Mouse (Mus musculus): ENCODE results near the gene Anxa8. TPM values are rescaled to one million over a fixed set of nuclear protein-coding genes. Genes with fewer than 3 reads are reported as not detected.

Gene Anxa8
- polyA plus RNA-seq, 1 experiment from 2014 or later: 5.3 TPM

DNA sequence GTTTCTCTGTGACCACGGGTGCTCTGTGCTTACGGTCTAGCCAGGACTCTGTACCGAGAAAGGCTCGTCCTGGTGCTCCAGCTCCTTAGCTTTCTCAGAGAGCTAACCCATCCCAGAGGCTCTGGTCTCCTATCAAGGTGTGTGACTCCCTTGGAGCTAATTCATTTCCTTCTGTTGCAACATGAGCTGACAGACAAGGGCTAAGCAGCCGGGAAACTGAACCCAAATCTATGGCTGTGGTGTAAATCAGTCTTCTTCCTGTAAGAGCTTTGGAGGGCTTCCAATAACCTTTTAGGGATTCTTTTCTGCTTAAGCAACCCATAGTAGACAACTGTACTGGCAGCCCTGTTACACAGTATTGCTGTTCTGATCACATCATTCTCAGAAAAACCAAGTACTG is 16.8 kb downstream of the Anxa8 start, which contains the start of gene A630023A22Rik:
Gene A630023A22Rik (minus strand): TSS at position 154 of the 400 bp plus-strand sequence.
- 75% methylated on average over 5 of the region's 5 CpGs for WGBS

DNA sequence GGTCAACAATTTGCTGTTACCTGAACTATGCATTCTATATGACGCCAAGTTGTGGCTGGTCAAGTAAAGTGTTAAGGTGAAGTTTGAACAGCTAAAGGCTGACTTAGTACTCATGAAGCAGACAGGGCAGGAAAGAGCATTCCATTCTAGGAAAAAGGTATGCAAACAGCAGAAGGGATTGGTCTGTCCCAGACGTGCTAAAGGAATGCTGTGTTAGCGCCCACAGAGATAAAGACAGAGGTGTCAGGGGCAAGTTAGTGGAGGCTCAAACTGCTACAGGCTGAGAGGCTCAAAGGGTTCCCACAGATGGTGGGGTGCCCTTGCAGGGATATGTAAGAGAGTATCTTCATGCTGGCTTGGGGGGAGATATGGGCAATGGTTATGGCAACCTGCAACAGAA is 18.1 kb downstream of the Anxa8 start:
- Histone ChIP-seq H3K27ac (replicated peaks; ENCODE audit: low read depth, low read length) (no peak overlapping the region), H3K4me2 (ENCODE audit: low read depth, low read length) (no peak overlapping the region), H3K9ac (replicated peaks; ENCODE audit: low read length) (no peak overlapping the region), H3K36me3 (replicated peaks; ENCODE audit: control insufficient read depth, insufficient read depth, low read depth, low read length) (no peaks in the 10 kb centered on the region), H3K4me3 (ENCODE audit: low read depth, low read length) (no peak overlapping the region), H3K27me3 (ENCODE audit: control insufficient read depth, insufficient read depth, low read length) (no peaks in the 10 kb centered on the region), H3K4me1 (ENCODE audit: control insufficient read depth, insufficient read depth, low read length) (no peaks in the 10 kb centered on the region), H3K9me3 (replicated peaks; ENCODE audit: control insufficient read depth, low read length) (no peaks in the 10 kb centered on the region)
- 70% methylated on average over 3 of the region's 3 CpGs for WGBS
- DNase-seq (ENCODE audit: low spot score) (no peak), ATAC-seq (replicated peaks; ENCODE audit: insufficient number of reproducible peaks, low FRiP score, low TSS enrichment, low read depth) (no peak)

More for the DNA sequence above, 16.8 kb downstream of the Anxa8 start, which contains the start of gene A630023A22Rik:
- Histone ChIP-seq H3K4me1 (ENCODE audit: control insufficient read depth, insufficient read depth, low read length) (no peaks in the 10 kb centered on the region), H3K4me2 (ENCODE audit: low read depth, low read length) (no peak within 1 kb of the TSS), H3K9ac (replicated peaks; ENCODE audit: low read length) (no peak within 1 kb of the TSS), H3K27me3 (ENCODE audit: control insufficient read depth, insufficient read depth, low read length) (no peaks in the 10 kb centered on the region), H3K4me3 (ENCODE audit: low read depth, low read length) (no peak within 1 kb of the TSS), H3K36me3 (replicated peaks; ENCODE audit: control insufficient read depth, insufficient read depth, low read depth, low read length) (no peaks in the 10 kb centered on the region), H3K27ac (replicated peaks; ENCODE audit: low read depth, low read length) (no peak within 1 kb of the TSS), H3K9me3 (replicated peaks; ENCODE audit: control insufficient read depth, low read length) (no peaks in the 10 kb centered on the region)
- DNase-seq (ENCODE audit: low spot score) (no peak), ATAC-seq (replicated peaks; ENCODE audit: insufficient number of reproducible peaks, low FRiP score, low TSS enrichment, low read depth) (no peak)

DNA sequence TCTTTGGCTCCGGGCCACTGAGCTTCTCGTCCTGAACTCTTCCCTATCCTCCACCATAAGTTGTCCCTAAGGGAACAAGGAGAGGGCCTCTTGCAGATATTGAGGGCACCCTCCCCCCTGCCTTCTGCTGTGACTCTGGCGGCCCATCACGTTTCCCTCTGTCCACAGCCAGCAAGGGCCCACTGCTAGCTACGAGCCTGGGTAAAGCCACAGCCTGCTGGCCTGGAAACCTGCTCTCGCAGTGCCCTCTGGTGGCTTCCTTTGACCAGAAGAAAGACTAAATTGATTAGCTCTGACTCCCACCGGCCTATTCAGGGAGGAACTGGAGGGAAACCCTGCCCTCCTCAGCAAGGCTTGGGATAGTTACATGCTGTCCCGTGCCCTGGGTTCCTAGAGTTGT is 19.1 kb downstream of the Anxa8 start:
- 23% methylated on average over 8 of the region's 8 CpGs for WGBS
- Histone ChIP-seq H3K9me3 (replicated peaks; ENCODE audit: control insufficient read depth, low read length) (no peaks in the 10 kb centered on the region), H3K27ac (replicated peaks; ENCODE audit: low read depth, low read length) (no peak overlapping the region), H3K4me3 (ENCODE audit: low read depth, low read length) (no peak overlapping the region), H3K27me3 (ENCODE audit: control insufficient read depth, insufficient read depth, low read length) (no peaks in the 10 kb centered on the region), H3K4me2 (ENCODE audit: low read depth, low read length) (no peak overlapping the region), H3K9ac (replicated peaks; ENCODE audit: low read length) (no peak overlapping the region), H3K36me3 (replicated peaks; ENCODE audit: control insufficient read depth, insufficient read depth, low read depth, low read length) (no peaks in the 10 kb centered on the region), H3K4me1 (ENCODE audit: control insufficient read depth, insufficient read depth, low read length) (no peaks in the 10 kb centered on the region)
- ATAC-seq (replicated peaks; ENCODE audit: insufficient number of reproducible peaks, low FRiP score, low TSS enrichment, low read depth) (peak; percentile 60; the same call in 1 of the 2 replicates), DNase-seq (ENCODE audit: low spot score) (peak; percentile 74)

DNA sequence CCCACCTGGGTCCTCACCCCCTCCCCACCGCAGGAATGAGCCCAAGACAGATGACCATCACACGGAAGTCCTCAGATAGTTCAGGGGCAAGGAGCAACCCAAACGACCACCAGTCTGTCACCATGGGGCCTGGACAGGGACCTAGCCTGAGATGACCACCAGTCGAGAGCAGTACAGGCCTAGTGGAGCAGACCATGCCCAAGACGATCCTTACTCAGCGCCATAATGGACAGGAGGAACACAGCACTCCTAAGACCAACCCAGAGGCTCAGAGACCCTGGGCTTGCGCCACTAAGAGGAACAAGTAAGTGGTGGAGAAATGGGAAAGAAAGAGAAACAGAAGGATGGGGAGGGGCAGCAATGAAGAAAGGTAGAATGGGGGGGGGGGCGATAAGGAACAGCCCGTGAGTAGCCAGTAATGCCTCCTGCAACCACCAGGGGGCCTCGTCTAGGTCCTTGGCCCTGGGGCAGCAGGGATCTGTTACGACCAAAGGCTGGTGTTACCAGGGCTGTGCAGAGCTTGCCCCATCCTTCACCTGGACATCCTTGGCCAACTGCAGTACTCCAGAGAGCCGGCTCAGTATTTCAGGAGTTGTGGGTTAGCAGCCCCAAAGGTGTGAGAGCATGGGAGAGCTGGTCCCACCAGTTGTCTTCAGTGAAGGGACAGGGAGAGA is 20.7 kb downstream of the Anxa8 start:
- no peaks in the 10 kb centered on the region for H3K4me1 ChIP-seq (ENCODE audit: control insufficient read depth, insufficient read depth, low read length)
- no peaks in the 10 kb centered on the region for H3K36me3 ChIP-seq (replicated peaks; ENCODE audit: control insufficient read depth, insufficient read depth, low read depth, low read length)
- no peak overlapping the region for H3K27ac ChIP-seq (replicated peaks; ENCODE audit: low read depth, low read length)
- no peak overlapping the region for H3K9ac ChIP-seq (replicated peaks; ENCODE audit: low read length)
- WGBS: 60% methylated on average over 11 of the region's 12 CpGs
- H3K27me3 ChIP-seq (ENCODE audit: control insufficient read depth, insufficient read depth, low read length): no peaks in the 10 kb centered on the region
- H3K4me3 ChIP-seq (ENCODE audit: low read depth, low read length): no peak overlapping the region
- peak; percentile 31 for DNase-seq (ENCODE audit: low spot score)
- no peak overlapping the region for H3K4me2 ChIP-seq (ENCODE audit: low read depth, low read length)
- H3K9me3 ChIP-seq (replicated peaks; ENCODE audit: control insufficient read depth, low read length): no peaks in the 10 kb centered on the region
- peak; percentile 73; the same call in 1 of the 2 replicates for ATAC-seq (replicated peaks; ENCODE audit: insufficient number of reproducible peaks, low FRiP score, low TSS enrichment, low read depth)

DNA sequence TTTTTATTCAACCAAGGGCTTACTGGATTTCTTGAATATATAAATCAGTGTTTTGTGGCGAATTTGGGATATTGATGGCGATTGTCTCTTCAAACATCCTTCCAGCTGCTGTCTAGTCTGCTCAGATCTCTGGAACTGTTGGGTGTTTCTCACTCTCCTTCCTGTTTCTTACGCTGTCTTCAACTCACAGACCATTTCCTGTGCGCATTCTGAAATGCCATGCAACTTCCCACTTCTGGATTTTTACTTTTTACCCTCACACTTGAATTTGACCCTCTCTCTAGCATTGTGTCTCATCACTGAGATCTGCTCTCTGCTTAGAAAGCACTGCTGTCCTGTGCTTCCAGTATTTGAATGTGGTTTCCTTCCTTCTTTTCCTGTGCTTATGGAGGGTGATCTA is 21.8 kb downstream of the Anxa8 start:
- Histone ChIP-seq H3K27me3 (ENCODE audit: control insufficient read depth, insufficient read depth, low read length) (no peaks in the 10 kb centered on the region), H3K36me3 (replicated peaks; ENCODE audit: control insufficient read depth, insufficient read depth, low read depth, low read length) (no peaks in the 10 kb centered on the region), H3K4me3 (ENCODE audit: low read depth, low read length) (no peak overlapping the region), H3K9me3 (replicated peaks; ENCODE audit: control insufficient read depth, low read length) (no peaks in the 10 kb centered on the region), H3K4me1 (ENCODE audit: control insufficient read depth, insufficient read depth, low read length) (no peaks in the 10 kb centered on the region), H3K4me2 (ENCODE audit: low read depth, low read length) (no peak overlapping the region), H3K27ac (replicated peaks; ENCODE audit: low read depth, low read length) (no peak overlapping the region), H3K9ac (replicated peaks; ENCODE audit: low read length) (no peak overlapping the region)
- 73% methylated on average over 4 of the region's 4 CpGs for WGBS
- no peak for DNase-seq (ENCODE audit: low spot score)
- no peak for ATAC-seq (replicated peaks; ENCODE audit: insufficient number of reproducible peaks, low FRiP score, low TSS enrichment, low read depth)

DNA sequence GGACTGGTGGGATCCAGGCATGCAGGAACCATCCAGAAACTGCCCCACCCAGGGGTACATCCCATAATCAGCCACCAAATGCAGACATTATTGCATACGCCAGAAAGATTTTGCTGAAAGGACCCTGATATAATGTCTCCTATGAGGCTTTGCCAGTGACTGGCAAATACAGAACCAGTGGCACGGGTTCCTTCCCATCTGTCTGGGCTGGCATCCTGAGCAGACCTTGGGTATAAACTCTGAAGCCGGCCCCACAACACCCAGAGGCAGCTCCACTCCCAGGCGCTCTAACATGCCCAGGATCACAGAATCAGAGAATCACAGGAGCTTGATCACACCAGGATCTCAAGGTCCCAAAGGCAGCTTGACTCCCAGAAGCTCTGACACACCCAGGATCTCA is 28.5 kb downstream of the Anxa8 start:
- H3K36me3 ChIP-seq (replicated peaks; ENCODE audit: control insufficient read depth, insufficient read depth, low read depth, low read length): no peaks in the 10 kb centered on the region
- no peaks in the 10 kb centered on the region for H3K9me3 ChIP-seq (replicated peaks; ENCODE audit: control insufficient read depth, low read length)
- H3K4me2 ChIP-seq (ENCODE audit: low read depth, low read length): no peak overlapping the region
- H3K9ac ChIP-seq (replicated peaks; ENCODE audit: low read length): no peak overlapping the region
- no peak for ATAC-seq (replicated peaks; ENCODE audit: insufficient number of reproducible peaks, low FRiP score, low TSS enrichment, low read depth)
- no peaks in the 10 kb centered on the region for H3K27me3 ChIP-seq (ENCODE audit: control insufficient read depth, insufficient read depth, low read length)
- DNase-seq (ENCODE audit: low spot score): no peak
- 85% methylated on average over 4 of the region's 4 CpGs for WGBS
- H3K4me1 ChIP-seq (ENCODE audit: control insufficient read depth, insufficient read depth, low read length): no peaks in the 10 kb centered on the region
- no peak overlapping the region for H3K4me3 ChIP-seq (ENCODE audit: low read depth, low read length)
- H3K27ac ChIP-seq (replicated peaks; ENCODE audit: low read depth, low read length): no peak overlapping the region

- WGBS: 79% methylated on average over 7 of the region's 7 CpGs
- no peak for DNase-seq (ENCODE audit: low spot score)
- no peaks in the 10 kb centered on the region for H3K36me3 ChIP-seq (replicated peaks; ENCODE audit: control insufficient read depth, insufficient read depth, low read depth, low read length)
- H3K4me2 ChIP-seq (ENCODE audit: low read depth, low read length): no peak overlapping the region
- H3K4me1 ChIP-seq (ENCODE audit: control insufficient read depth, insufficient read depth, low read length): no peaks in the 10 kb centered on the region
- H3K4me3 ChIP-seq (ENCODE audit: low read depth, low read length): no peak overlapping the region
- no peak overlapping the region for H3K27ac ChIP-seq (replicated peaks; ENCODE audit: low read depth, low read length)
- no peak overlapping the region for H3K9ac ChIP-seq (replicated peaks; ENCODE audit: low read length)
- no peaks in the 10 kb centered on the region for H3K9me3 ChIP-seq (replicated peaks; ENCODE audit: control insufficient read depth, low read length)
- no peaks in the 10 kb centered on the region for H3K27me3 ChIP-seq (ENCODE audit: control insufficient read depth, insufficient read depth, low read length)
- no peak for ATAC-seq (replicated peaks; ENCODE audit: insufficient number of reproducible peaks, low FRiP score, low TSS enrichment, low read depth)
These were observed 33.4 kb downstream of the Anxa8 start for GRCm38 (mm10) chr14:34119046-34119723.
